Mouse (Mus musculus) liver, adult 2 months (tissue): ENCODE measurements at regions not wholly inside any gene's neighbourhood (a gene's known extent, or its start where the extent isn't known, plus 50 kb on each side); places are given as distances from the start of the nearest gene placed in this dataset.

ENCODE experiments used
- CTCF ChIP-seq: fragments of 200-500 bp; IDR thresholded peaks from 2 replicates; pipeline ENCODE4 v1.5.1; 2011; ENCODE audit warnings: low read depth, low read length, control low read depth
- POLR2A ChIP-seq: fragments of 200-500 bp; IDR thresholded peaks from 2 replicates; pipeline ENCODE4 v1.6.1; 2011; ENCODE audit warnings: low read length, control low read depth; ENCODE audit not compliant: insufficient read depth; ENCODE audit errors: extremely low read depth

DNA sequence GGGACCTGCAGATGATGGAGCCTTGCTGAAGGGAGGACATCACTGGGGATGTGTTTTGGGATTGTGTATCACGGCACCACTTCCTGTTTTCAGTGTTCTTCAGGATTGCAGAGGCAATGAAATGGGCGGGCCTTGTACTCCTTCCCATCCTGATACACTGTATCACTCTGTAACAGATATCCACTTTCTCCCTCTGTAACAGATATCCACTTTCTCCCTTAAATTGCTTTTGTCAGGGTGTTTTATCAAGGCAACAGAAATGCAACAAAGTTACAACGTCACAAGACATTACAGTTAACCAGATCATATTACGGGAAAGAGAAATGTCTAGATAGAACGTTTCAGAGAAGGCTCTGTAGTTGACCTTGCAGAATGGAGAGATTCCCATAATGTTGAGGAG lies 114.5 kb upstream of the Egr2 start:
- TF ChIP-seq POLR2A, result no peak
- TF ChIP-seq CTCF, result no peak
